Mouse (Mus musculus): ENCODE data around the gene Nos2. TPM values are rescaled to one million over a fixed set of nuclear protein-coding genes. Genes with fewer than 3 reads are reported as not detected.

The Nos2 gene
- polyA plus RNA-seq, 1 experiment, result 8.2 TPM

GRCm38 (mm10) chr11:78973381-78974150 is 53.0 kb downstream of the Nos2 start:
- Histone ChIP-seq H3K27ac (ENCODE audit: control insufficient read depth, insufficient read depth, low read length) (peak overlapping the region; percentile 72), H3K4me1 (replicated peaks; ENCODE audit: control insufficient read depth, insufficient read depth, low read length) (peaks cover 28% of the 10 kb centered on the region), H3K36me3 (ENCODE audit: control insufficient read depth, insufficient read depth, low read length) (peaks cover 75% of the 10 kb centered on the region), H3K4me3 (ENCODE audit: control insufficient read depth, insufficient read depth, low read length) (no peak overlapping the region), H3K27me3 (ENCODE audit: control insufficient read depth, insufficient read depth, low read length) (no peaks in the 10 kb centered on the region)
- DNase-seq, result no peak
- WGBS, result 67% methylated on average over 17 of the region's 17 CpGs
- TF ChIP-seq CTCF (IDR thresholded peaks at IDR 0.05; ENCODE audit: borderline replicate concordance, control insufficient read depth, extremely low read depth, insufficient read depth, low read length, poor library complexity) (no peak), POLR2A (IDR thresholded peaks at IDR 0.05; ENCODE audit: control insufficient read depth, extremely low read depth, insufficient read depth, low read length, poor library complexity) (no peak)

GRCm38 (mm10) chr11:78976731-78977510 is 56.3 kb downstream of the Nos2 start:
- TF ChIP-seq POLR2A (IDR thresholded peaks at IDR 0.05; ENCODE audit: control insufficient read depth, extremely low read depth, insufficient read depth, low read length, poor library complexity) (no peak), CTCF (IDR thresholded peaks at IDR 0.05; ENCODE audit: borderline replicate concordance, control insufficient read depth, extremely low read depth, insufficient read depth, low read length, poor library complexity) (no peak)
- Histone ChIP-seq H3K27me3 (ENCODE audit: control insufficient read depth, insufficient read depth, low read length) (no peaks in the 10 kb centered on the region), H3K27ac (ENCODE audit: control insufficient read depth, insufficient read depth, low read length) (no peak overlapping the region), H3K4me3 (ENCODE audit: control insufficient read depth, insufficient read depth, low read length) (no peak overlapping the region), H3K4me1 (replicated peaks; ENCODE audit: control insufficient read depth, insufficient read depth, low read length) (peaks cover 37% of the 10 kb centered on the region), H3K36me3 (ENCODE audit: control insufficient read depth, insufficient read depth, low read length) (peaks cover 42% of the 10 kb centered on the region)
- DNase-seq, result no peak
- WGBS, result 92% methylated on average over 8 of the region's 8 CpGs

- H3K27me3 ChIP-seq (ENCODE audit: control insufficient read depth, insufficient read depth, low read length), result no peaks in the 10 kb centered on the region
- no peak overlapping the region for H3K4me3 ChIP-seq (ENCODE audit: control insufficient read depth, insufficient read depth, low read length)
- TF ChIP-seq CTCF (IDR thresholded peaks at IDR 0.05; ENCODE audit: borderline replicate concordance, control insufficient read depth, extremely low read depth, insufficient read depth, low read length, poor library complexity) (no peak), POLR2A (IDR thresholded peaks at IDR 0.05; ENCODE audit: control insufficient read depth, extremely low read depth, insufficient read depth, low read length, poor library complexity) (no peak)
- H3K4me1 ChIP-seq (replicated peaks; ENCODE audit: control insufficient read depth, insufficient read depth, low read length), result peaks cover 31% of the 10 kb centered on the region
- peaks cover 34% of the 10 kb centered on the region for H3K36me3 ChIP-seq (ENCODE audit: control insufficient read depth, insufficient read depth, low read length)
- H3K27ac ChIP-seq (ENCODE audit: control insufficient read depth, insufficient read depth, low read length), result peak overlapping the region; percentile 25; the same call in 1 of the 2 replicates
- no peak for DNase-seq
- WGBS, result 80% methylated on average over 12 of the region's 12 CpGs
Measured at GRCm38 (mm10) chr11:78978176-78979019, 57.8 kb downstream of the Nos2 start.

- Histone ChIP-seq H3K4me1 (replicated peaks; ENCODE audit: control insufficient read depth, insufficient read depth, low read length) (peaks cover 32% of the 10 kb centered on the region), H3K36me3 (ENCODE audit: control insufficient read depth, insufficient read depth, low read length) (peaks cover 18% of the 10 kb centered on the region), H3K27me3 (ENCODE audit: control insufficient read depth, insufficient read depth, low read length) (no peaks in the 10 kb centered on the region), H3K4me3 (ENCODE audit: control insufficient read depth, insufficient read depth, low read length) (no peak overlapping the region), H3K27ac (ENCODE audit: control insufficient read depth, insufficient read depth, low read length) (no peak overlapping the region)
- no peak for TF ChIP-seq POLR2A (IDR thresholded peaks at IDR 0.05; ENCODE audit: control insufficient read depth, extremely low read depth, insufficient read depth, low read length, poor library complexity)
- no peak for TF ChIP-seq CTCF (IDR thresholded peaks at IDR 0.05; ENCODE audit: borderline replicate concordance, control insufficient read depth, extremely low read depth, insufficient read depth, low read length, poor library complexity)
- WGBS, result 77% methylated on average over 4 of the region's 4 CpGs
- no peak for DNase-seq
Measured at GRCm38 (mm10) chr11:78980083-78980634, 59.6 kb downstream of the Nos2 start.

- no peak overlapping the region for H3K27ac ChIP-seq (ENCODE audit: control insufficient read depth, insufficient read depth, low read length)
- no peak for TF ChIP-seq POLR2A (IDR thresholded peaks at IDR 0.05; ENCODE audit: control insufficient read depth, extremely low read depth, insufficient read depth, low read length, poor library complexity)
- TF ChIP-seq CTCF (IDR thresholded peaks at IDR 0.05; ENCODE audit: borderline replicate concordance, control insufficient read depth, extremely low read depth, insufficient read depth, low read length, poor library complexity), result no peak
- no peaks in the 10 kb centered on the region for H3K27me3 ChIP-seq (ENCODE audit: control insufficient read depth, insufficient read depth, low read length)
- DNase-seq, result no peak
- peaks cover 34% of the 10 kb centered on the region for H3K4me1 ChIP-seq (replicated peaks; ENCODE audit: control insufficient read depth, insufficient read depth, low read length)
- no peak overlapping the region for H3K4me3 ChIP-seq (ENCODE audit: control insufficient read depth, insufficient read depth, low read length)
- WGBS, result 39% methylated on average over 2 of the region's 2 CpGs
- no peaks in the 10 kb centered on the region for H3K36me3 ChIP-seq (ENCODE audit: control insufficient read depth, insufficient read depth, low read length)
Measured at GRCm38 (mm10) chr11:78982042-78982441, 61.5 kb downstream of the Nos2 start.
